ENCODE assay signal across 10 mouse cellular contexts in the genomic region with DNA sequence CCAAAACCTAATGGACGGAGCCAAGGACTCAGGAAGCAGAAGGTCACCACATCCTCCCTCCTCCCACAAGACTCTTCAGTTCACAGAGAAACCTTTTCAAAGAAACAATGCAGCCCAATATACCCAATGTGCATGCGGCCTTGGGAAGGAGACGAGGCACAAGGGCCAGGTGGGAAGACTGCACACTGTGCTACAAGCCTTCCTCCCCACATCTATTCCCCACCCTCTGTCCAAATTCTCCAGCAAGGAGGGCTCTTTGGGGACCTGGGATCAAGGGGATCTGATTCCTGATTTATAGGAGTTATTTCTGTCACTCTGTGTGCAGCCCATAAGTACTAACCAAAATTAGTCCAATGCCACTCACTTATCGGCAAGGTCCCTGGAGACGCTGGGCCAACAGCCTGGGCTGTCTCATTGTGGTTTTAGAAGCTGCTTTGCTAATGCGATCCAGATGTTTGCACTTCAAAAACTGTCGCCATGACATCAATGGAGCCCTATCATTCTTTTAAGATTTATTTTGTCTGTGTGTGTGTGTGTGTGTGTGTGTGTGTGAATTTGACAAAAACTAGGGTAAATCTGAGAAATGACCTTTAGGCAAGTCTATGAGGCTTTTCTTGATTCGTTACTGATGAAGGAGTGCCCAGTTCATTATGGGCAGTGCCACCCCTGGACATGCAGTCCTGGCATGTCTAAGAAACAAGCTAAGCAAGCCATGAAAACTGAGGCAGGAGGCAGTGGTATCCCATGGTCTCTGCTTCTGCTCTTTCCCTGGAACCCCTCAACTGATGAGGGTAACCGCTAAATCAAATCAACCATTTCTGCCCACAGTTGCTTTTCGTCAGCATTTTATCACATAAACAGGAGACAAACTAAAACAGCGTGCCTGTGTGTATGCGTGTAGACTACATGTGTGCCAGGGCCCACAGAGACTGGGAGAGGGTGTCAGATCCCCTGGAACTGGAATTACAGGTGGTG.
DNase-seq lines count a peak whose midpoint lies in the region; ATAC-seq lines count a peak whose summit lies in the region.
"Had no signal": no experiment of that assay in that cellular context is flagged by ENCODE, and none has a peak within 500 bp of the region (broad histone marks: within the 10 kb centered on the region; RNA-seq: fewer than 3 reads in every experiment).

No protein-coding gene starts in this region.

- no peaks in the 10 kb centered on the region for H3K27me3 ChIP-seq in hindbrain, embryonic 11.5 days (ENCODE audit: control insufficient read depth, insufficient read depth, low read length)
- H3K27me3 ChIP-seq in midbrain, embryonic 14.5 days (ENCODE audit: control insufficient read depth, insufficient read depth, low read length): no peaks in the 10 kb centered on the region

- WGBS in hindbrain, embryonic 11.5 days: 72% methylated on average over 12 of the region's 12 CpGs
- 65% methylated on average over 12 of the region's 12 CpGs for WGBS in midbrain, embryonic 14.5 days

- no peak for ATAC-seq in hindbrain, embryonic 11.5 days (ENCODE audit: low FRiP score)
- no peak for ATAC-seq in midbrain, embryonic 14.5 days (ENCODE audit: low FRiP score, low TSS enrichment)

- H3K4me2 ChIP-seq in hindbrain, embryonic 11.5 days (replicated peaks; ENCODE audit: low read depth, low read length): no peak overlapping the region
- peak overlapping the region; percentile 71 for H3K4me2 ChIP-seq in midbrain, embryonic 14.5 days (ENCODE audit: low read length)

- peaks cover 21% of the 10 kb centered on the region for H3K4me1 ChIP-seq in hindbrain, embryonic 11.5 days (replicated peaks; ENCODE audit: control insufficient read depth, insufficient read depth, low read length)
- H3K4me1 ChIP-seq in midbrain, embryonic 14.5 days (ENCODE audit: control insufficient read depth, insufficient read depth, low read length): peaks cover 45% of the 10 kb centered on the region

- H3K9ac ChIP-seq in hindbrain, embryonic 11.5 days (ENCODE audit: low read depth, low read length): no peak overlapping the region
- H3K9ac ChIP-seq in midbrain, embryonic 14.5 days (replicated peaks; ENCODE audit: low read length): peak overlapping the region; percentile 65

- H3K4me3 ChIP-seq in hindbrain, embryonic 11.5 days (ENCODE audit: low read depth, low read length): no peak overlapping the region
- no peak overlapping the region for H3K4me3 ChIP-seq in midbrain, embryonic 14.5 days (replicated peaks; ENCODE audit: low read depth, low read length)

- H3K36me3 ChIP-seq in hindbrain, embryonic 11.5 days (ENCODE audit: control insufficient read depth, insufficient read depth, low read length): no peaks in the 10 kb centered on the region
- no peaks in the 10 kb centered on the region for H3K36me3 ChIP-seq in midbrain, embryonic 14.5 days (ENCODE audit: control insufficient read depth, insufficient read depth, low read length)

- H3K9me3 ChIP-seq in hindbrain, embryonic 11.5 days (ENCODE audit: control insufficient read depth, low read length): no peaks in the 10 kb centered on the region
- no peaks in the 10 kb centered on the region for H3K9me3 ChIP-seq in midbrain, embryonic 14.5 days (ENCODE audit: control insufficient read depth, low read length)

- peak; percentile 88 for DNase-seq in heart, adult 11 months
- DNase-seq in heart, adult 18-20 months: no peak
- DNase-seq in embryo, embryonic 11 days: peak; percentile 77
- no peak for DNase-seq in hindbrain, embryonic 11.5 days (ENCODE audit: low spot score)
- no peak for DNase-seq in midbrain, embryonic 14.5 days
- DNase-seq in gastrocnemius, adult 18-20 months (ENCODE audit: low spot score): no peak
- DNase-seq in adrenal gland, adult 8-10 months: no peak
- DNase-seq in retina, embryonic 14.5 days (ENCODE audit: low spot score): no peak
- DNase-seq: adrenal gland, postnatal 10 days; thymus, postnatal 4 days had no signal

- H3K27ac ChIP-seq in hindbrain, embryonic 11.5 days (ENCODE audit: low read depth, low read length): peak overlapping the region; percentile 60
- H3K27ac ChIP-seq in midbrain, embryonic 14.5 days (replicated peaks; ENCODE audit: low read depth, low read length): peak overlapping the region; percentile 97

Comparison
In these comparisons a context has a peak if more than half of its experiments do, and no peak if none do; other contexts are left out.
1. DNase-seq: peak in heart, adult 11 months (single experiment) and embryo, embryonic 11 days (single experiment); none in heart, adult 18-20 months (0 of 2), hindbrain, embryonic 11.5 days (single experiment), midbrain, embryonic 14.5 days (single experiment), gastrocnemius, adult 18-20 months (single experiment), adrenal gland, adult 8-10 months (single experiment) and retina, embryonic 14.5 days (single experiment).